Mouse (Mus musculus) layer of hippocampus, adult 2 months (tissue): Measurements from ENCODE around the gene Hmgb2. TPM values are rescaled to one million over a fixed set of nuclear protein-coding genes. Genes with fewer than 3 reads are reported as not detected.
A peak's percentile ranks its signal among the peaks of the same experiment; 100 is the strongest.

Experiments used
- DNase-seq, 2 experiments: peaks; one replicate each; pipeline ENCODE4 v3.0.0; 2022; ENCODE audit warnings: low spot score in 2 of 2
- H3K27ac ChIP-seq: fragments of 200-600 bp; 2 replicates; pipeline ENCODE4 v1.8.1; 2022
- H3K4me3 ChIP-seq: fragments of 200-600 bp; 2 replicates; pipeline ENCODE4 v1.8.1; 2022; ENCODE audit warnings: mild to moderate bottlenecking
- CTCF ChIP-seq: fragments of 200-600 bp; conservative IDR thresholded peaks from 2 replicates; pipeline ENCODE4 v1.8.1; 2022; ENCODE audit warnings: antibody characterized with exemption, mild to moderate bottlenecking, moderate library complexity
- total RNA-seq, 2 experiments: library from RNA; stranded (reverse); gene quantifications; 2 replicates each; pipeline ENCODE4 v1.2.3; 2021

The Hmgb2 gene
- total RNA-seq, 2 experiments from 2014 or later: 7.4 to 8.5 TPM

DNA sequence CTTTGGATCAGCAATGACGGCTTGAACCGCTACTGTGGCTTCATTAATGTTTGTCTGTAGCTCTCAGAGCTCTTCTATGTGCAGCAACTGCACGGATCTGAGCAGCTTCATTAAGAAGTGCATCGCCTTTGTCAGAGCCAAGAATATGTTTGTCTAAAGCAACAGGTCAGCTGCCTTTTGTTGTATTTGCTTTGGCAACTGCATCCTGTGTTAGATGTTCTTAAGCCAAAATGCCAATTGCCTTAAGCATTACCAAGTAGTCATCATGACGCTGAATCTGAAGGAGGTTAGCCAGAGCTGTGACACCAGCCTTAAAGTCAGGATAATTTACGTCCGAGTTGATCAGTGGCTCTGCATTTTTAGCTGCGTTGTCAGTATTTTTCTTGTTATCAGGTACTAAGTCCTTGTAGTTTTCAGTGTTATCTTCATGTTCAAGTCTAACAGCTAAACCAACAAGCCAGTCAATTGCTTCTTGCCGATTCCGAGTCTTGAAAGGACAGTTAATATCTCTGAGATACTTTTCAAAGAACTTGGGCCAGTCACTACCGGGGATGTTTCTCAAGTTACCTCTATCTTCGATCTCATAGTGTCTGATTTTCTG lies 8.6 kb downstream of the Hmgb2 start:
- no peak for DNase-seq
- Histone ChIP-seq H3K27ac (no peak overlapping the region), H3K4me3 (no peak overlapping the region)
- no peak for TF ChIP-seq CTCF

DNA sequence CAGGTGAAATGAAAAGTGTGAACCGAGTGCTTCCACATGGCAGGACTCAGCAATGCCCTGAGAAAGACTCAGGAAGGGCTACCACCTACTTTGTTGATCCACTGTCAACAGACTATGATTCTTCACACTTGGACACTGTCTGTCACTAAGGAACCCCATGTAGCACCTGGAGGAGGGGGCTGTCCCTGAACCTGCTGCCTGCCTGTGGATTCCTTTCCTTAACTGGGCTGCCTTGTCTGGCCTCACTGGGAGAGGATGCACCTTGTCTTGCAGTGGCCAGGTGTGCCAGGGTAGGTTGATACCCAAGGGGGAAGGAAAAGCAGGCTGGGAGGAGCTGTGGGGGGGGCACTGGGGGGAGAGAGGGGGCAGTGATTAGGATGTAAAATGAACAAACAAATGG lies 16.3 kb downstream of the Hmgb2 start:
- no peak for DNase-seq
- Histone ChIP-seq H3K27ac (no peak overlapping the region), H3K4me3 (no peak overlapping the region)
- no peak for TF ChIP-seq CTCF

DNA sequence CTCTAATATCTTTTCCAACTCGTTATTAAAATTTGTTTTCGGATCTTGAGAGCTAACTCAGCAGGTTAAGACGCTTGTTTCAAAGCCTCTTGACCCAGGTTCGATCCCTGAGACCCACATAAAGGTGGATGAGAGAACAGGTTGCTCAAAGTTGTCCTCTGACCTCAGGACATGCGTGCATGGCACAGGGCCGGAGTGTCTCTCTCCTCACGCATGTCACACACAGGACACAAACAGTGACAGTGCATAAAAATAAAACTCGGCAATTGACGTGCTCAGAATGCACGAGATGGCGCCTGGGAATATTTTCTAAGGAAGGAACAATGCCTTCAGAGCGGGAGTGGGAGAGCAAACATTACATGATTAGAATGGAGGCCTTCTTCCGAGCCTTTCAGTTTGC lies 18.5 kb downstream of the Hmgb2 start:
- no peak for TF ChIP-seq CTCF
- peak overlapping the region; percentile 21; the same call in 1 of the 2 replicates for H3K4me3 ChIP-seq
- H3K27ac ChIP-seq: peak overlapping the region; percentile 66; the same call in 1 of the 2 replicates
- no peak for DNase-seq

DNA sequence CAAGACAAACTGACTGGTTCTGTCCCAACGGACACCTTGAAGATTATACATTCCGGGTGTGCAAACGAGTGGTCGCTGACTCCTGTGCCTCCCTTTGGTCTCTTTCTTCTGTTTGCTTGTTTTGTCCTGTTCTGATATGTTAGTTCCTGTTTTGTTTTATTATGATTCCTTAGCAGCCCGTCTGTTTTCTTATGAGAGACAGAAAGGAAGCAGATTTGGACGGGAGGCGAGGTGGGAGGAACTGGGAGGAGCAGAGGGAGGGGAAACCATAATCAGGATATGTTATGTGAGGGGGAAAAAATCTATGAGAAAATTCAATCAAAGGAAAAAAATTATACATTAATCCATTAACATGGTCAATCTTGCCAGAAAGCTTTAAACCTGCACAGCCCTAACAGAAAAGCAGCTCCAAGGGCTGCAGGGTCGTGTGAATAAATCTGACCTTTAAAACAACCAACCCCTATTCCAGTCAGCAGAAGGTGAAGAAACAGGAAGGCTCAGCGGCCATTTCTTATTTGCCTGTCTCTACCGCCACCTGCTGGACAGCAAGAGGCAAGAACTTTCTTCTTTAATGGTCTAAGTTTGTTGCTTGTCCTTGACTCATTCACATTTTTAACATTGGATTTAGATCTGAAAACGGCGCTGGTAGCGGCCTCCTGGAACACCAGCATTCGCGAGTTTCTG lies 19.1 kb downstream of the Hmgb2 start:
- Histone ChIP-seq H3K4me3 (peak overlapping the region; percentile 21; the same call in 1 of the 2 replicates), H3K27ac (peak overlapping the region; percentile 66)
- DNase-seq: peak; percentile 81 to 84
- peak; percentile 87 for TF ChIP-seq CTCF

DNA sequence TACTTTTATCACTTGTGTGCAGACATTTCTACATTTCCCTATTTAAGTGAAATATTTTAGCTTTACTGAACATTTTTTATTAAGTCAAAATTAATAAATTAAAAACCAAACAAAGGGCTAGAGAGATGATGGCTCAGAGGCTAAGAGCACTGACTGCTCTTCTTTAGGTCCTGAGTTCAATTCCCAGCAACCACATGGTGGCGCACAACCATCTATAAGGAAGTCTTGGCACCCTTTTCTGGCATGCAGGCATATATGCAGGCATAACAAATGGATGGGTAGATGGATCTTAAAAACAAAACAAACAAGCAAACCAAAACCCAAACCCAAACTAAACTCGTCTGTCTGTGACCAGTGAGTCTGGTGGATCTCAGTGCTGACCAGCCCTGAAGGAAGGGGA lies 20.5 kb downstream of the Hmgb2 start:
- Histone ChIP-seq H3K4me3 (no peak overlapping the region), H3K27ac (no peak overlapping the region)
- peak; percentile 67 for TF ChIP-seq CTCF
- no peak for DNase-seq

DNA sequence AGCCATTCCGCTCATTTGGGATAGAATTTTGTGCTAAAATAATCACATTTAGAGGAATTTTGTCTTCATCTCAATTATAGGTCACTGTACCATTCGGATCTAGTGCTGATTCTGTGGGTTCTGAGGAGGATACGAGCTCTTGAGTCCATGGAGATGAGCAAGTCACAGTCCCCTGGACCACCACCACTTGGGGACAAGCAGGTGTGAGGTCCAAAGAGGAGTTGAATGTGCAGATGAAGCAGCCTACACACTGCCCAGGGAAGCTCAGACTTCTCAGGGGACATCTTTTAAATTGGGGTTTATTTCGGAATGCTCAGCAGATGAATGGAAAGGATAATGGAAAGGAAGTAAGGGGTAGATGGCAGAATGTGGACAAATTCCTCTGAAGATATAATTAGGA lies 21.4 kb downstream of the Hmgb2 start:
- Histone ChIP-seq H3K4me3 (no peak overlapping the region), H3K27ac (no peak overlapping the region)
- DNase-seq: no peak
- no peak for TF ChIP-seq CTCF

DNA sequence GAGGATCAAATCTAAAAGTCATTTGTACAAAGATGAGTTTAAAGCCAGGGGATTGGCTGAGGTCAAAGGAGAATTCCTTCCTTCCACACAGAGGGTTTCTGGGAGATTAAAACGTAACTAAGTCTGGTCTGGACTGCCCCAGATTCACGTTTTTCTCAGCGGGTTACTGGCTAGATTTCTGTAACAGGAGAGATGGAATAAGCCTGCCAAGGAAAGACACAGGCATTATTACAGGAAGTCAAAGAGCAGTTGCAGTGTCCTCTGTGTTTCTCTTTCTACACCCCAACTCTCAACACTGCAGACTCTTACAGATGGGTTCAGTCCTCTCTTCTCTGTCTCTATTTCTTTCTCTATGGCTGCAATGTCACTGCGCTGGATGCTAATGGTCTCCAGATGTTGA lies 22.8 kb downstream of the Hmgb2 start:
- H3K27ac ChIP-seq: no peak overlapping the region
- no peak overlapping the region for H3K4me3 ChIP-seq
- no peak for TF ChIP-seq CTCF
- DNase-seq: no peak

DNA sequence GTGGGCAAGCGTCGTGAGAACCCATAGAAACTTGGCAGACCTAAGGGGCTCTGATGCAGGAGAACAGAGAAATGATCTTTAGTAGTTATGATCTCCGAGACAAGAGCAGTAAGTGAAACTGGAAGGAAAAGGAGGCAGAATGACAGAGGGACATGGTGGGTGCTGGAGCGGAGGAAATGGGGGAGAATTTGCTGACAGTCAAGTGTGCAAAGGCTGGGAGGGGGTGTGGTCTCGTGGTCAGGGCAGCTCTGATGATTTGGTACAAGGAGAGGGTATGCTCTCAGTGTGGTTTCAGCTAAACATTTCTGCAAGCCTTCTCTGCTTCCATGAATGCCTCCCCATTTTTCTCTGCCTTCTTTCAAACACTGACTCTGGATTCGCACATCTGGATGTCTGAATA lies 24.5 kb downstream of the Hmgb2 start:
- H3K27ac ChIP-seq: no peak overlapping the region
- DNase-seq: no peak
- no peak overlapping the region for H3K4me3 ChIP-seq
- no peak for TF ChIP-seq CTCF

DNA sequence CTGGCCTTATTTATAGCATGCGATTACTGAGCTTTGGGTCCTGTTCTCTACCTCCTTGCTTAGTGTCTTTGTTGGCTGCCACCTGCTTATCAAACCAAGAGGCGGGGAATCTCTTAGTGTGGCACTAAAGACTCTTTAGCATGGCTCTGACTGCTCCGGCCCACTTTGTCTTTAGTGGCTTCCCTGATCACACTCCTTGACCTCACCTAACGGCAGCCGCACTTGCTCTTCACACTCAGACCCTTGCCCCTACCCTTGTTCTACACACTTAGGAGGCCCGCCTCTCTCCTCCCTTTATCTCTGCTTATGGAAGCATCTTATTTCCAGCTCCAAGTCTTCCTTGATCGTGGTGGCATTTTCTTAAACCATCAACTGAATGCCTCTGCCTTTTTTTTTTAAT lies 26.9 kb downstream of the Hmgb2 start:
- Histone ChIP-seq H3K4me3 (no peak overlapping the region), H3K27ac (no peak overlapping the region)
- DNase-seq: no peak
- no peak for TF ChIP-seq CTCF

DNA sequence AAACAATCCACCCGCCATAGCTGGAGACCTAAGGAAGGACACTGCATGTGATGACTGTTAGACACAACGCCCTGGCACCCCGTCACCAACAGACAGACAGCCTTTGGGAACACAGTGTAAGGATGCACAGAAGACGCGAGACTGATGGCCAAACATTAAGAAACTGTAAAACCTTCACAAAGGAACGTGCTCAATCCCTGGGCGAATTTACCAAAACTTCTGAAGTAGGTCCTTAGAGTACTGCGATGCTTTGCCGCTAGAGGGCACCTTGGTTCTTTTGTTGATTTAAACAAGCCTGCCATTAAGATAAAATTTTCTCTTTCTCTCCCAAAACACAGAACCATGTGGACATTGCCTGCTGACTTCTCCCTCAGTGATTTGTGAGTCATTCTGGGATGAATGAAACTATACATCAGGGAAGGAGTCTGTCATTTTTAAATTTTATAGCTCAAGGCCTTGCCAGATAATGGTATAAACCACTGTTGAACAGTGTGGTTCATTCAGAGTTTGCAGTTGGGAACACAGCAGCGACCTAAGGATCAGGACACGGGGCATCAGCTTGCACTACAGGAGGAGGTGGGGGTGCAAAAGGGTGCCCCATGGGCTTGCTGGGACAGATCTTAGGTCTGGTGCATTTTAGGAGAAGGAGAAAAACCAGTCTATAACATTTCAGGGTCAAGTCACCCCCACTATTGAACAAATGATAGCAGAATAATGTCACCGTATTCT lies 28.6 kb downstream of the Hmgb2 start:
- peak; percentile 56 to 67 for DNase-seq
- Histone ChIP-seq H3K4me3 (no peak overlapping the region), H3K27ac (no peak overlapping the region)
- TF ChIP-seq CTCF: peak; percentile 93

DNA sequence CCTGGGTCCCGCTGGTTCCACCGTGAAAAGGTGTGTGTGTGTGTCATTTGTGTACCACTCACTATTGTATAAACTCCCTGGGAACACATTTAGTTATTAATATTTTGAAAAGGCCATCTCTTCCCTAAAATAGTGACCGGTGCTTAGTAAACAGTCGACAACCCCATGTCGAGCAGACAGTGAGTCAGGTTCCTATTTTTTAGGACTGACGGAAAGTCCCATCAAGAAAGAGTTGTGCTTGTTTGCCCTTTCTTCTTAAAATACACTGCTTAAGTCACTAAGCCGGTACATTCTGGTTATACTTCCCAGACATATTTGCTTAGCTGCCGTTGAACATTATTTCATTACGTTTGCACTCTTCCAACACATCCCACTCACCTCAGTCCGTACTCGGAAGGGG lies 29.2 kb downstream of the Hmgb2 start:
- no peak for DNase-seq
- no peak for TF ChIP-seq CTCF
- Histone ChIP-seq H3K27ac (no peak overlapping the region; the same call in 1 of the 2 replicates), H3K4me3 (no peak overlapping the region)

DNA sequence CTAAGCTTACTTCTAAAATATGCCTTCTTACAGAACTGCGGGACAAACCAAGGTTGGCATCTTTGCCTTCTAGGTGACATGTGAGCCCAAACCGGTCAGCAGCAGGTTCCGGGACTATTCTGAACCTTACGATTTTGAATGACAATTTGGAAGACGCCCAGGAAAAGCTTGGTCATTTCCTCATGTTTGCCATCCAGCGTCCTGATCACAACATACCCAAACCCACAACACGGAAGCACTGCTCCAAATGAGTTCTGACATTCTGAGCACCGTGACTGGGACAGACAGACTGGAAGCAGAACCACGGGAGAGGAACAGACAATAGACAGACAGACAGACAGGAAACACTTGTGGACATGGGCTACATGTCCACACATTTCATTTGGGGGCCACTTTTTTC lies 29.7 kb downstream of the Hmgb2 start:
- no peak overlapping the region; the same call in 1 of the 2 replicates for H3K27ac ChIP-seq
- H3K4me3 ChIP-seq: no peak overlapping the region
- no peak for DNase-seq
- no peak for TF ChIP-seq CTCF

DNA sequence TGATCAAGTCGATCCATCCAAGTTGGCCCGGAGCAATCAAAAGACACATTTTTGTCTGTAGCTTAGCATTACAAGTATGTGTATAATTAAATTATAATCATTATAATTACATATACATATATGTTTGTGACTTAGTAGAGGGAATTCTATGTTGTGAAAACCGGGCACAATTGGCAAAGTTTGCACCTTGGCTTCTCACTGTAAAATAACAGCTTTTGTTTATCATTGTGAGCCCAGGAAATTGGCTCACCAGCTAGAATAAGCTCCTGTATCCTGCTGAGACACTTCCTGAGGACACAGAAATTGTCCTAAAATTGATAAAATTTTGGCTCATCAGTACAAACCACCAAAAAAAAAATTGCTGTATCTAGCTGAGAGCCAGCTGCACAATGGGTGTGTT lies 34.7 kb downstream of the Hmgb2 start:
- TF ChIP-seq CTCF: no peak
- Histone ChIP-seq H3K27ac (no peak overlapping the region), H3K4me3 (no peak overlapping the region)
- DNase-seq: no peak

DNA sequence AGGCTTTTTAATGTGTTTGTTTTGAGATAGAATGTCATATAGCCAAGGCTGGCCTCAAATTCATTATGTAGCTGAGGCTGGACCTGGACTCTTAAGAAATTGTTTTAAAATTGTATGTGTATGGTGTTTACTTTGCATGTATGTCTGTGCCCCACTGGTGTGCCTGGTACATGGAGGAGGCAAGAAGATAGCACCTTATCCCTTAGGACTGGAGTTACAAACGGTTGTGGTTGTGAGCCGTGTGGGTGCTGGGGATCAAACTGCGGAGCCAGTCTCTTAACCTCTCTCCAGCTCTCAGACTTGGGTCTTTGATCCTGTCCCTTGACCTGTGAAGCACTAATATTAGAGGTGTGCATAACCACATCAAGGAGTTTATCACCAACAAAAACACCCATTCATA lies 35.1 kb downstream of the Hmgb2 start:
- no peak for DNase-seq
- TF ChIP-seq CTCF: no peak
- no peak overlapping the region for H3K4me3 ChIP-seq
- H3K27ac ChIP-seq: no peak overlapping the region
